Mouse (Mus musculus) E14TG2a.4 (cell line): ENCODE measurements at regions not wholly inside any gene's neighbourhood (a gene's known extent, or its start where the extent isn't known, plus 50 kb on each side); places are given as distances from the start of the nearest gene placed in this dataset.

Source experiments
- CTCF ChIP-seq: conservative IDR thresholded peaks from 2 replicates; pipeline ENCODE4 v1.5.1; 2014; ENCODE audit warnings: low read length
- NANOG ChIP-seq: IDR thresholded peaks from 2 replicates; pipeline ENCODE4 v1.6.1; 2014; ENCODE audit warnings: borderline replicate concordance, low read length, mixed read lengths

GRCm38 (mm10) chr6:5553703-5554394, 57.7 kb upstream of the Pdk4 start:
- TF ChIP-seq CTCF (no peak), NANOG (no peak)
